Mouse (Mus musculus) adrenal gland, adult 2 months (tissue): ENCODE measurements around the gene Mical3. TPM values are rescaled to one million over a fixed set of nuclear protein-coding genes. Genes with fewer than 3 reads are reported as not detected.

ENCODE experiments used
- DNase-seq: peaks from one replicate; pipeline ENCODE4 v3.0.0; 2021
- polyA plus RNA-seq: library from polyadenylated mRNA; depleted of rRNA; stranded (reverse); fragments of >200 nt; gene quantifications from 2 replicates; pipeline ENCODE4 v1.2.3, GENCODE M21; 2012; rRNA removed
- total RNA-seq, 2 experiments: library from RNA; stranded (reverse); gene quantifications; 2 replicates each; pipeline ENCODE4 v1.2.3; 2021

Mical3 gene
- total and polyA plus RNA-seq, 3 experiments, result 19.9 to 44.3 (median 34.0) TPM

DNA sequence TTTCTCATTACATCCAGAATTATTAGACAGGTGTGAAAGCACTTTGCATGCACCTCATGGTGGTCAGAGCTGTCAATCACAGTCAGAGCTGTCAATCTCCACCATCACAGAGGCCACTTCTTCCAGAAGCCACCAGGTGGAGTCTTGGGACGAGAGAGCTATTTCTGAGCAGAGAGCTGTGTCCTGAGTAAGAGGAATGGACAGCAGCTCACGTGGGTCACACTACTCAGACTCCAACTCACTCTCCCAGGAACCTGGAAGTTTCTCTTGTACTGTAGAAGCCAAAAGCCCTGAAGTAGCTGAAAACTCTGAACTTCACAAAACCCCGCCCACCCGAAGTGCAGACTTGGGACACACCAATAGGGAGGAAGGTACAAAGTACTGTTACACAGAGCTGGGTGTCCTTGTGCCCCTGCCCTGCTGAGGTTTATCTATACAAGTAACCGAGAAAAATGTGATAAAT is 227.3 kb downstream of the Mical3 start:
- DNase-seq, result peak; percentile 63

DNA sequence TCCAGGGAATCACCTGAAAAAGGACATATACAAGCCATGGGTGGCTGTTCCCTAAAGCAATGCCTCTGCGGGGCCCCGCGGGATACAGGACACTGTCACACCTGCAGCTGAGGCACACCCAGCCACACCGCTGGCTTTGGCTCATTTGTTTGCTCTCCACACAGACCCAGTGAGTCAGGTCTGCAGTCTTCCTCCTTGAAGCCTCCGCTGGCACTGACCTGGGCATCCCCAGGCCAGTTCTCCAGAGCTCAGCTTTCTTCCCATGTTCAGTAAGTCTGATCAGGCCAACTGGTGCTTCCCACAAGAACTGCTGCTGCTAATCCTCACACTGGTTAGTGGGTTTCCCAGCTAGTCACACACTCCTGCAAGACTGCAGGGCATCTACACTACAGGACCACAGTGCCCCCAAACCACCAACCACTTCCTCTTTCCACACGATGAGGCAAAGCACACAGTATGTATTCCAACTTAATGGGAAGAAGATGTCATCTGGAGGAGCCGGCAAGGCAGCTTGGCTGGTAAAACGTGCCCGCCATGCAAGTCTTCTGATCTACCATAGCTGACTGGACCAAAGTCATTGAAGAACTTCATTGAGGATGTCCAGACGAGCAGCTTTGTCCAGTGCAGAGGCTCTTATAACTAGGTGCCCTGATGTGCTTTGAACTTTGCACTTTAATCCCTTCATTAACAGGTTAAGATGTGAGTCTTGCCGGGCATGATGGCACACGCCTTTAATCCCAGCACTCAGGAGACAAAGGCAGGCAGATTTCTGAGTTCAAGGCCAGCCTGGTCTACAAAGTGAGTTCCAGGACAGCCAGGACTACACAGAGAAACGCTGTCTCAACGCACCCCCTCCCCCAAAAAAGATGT is 228.8 kb downstream of the Mical3 start:
- DNase-seq, result no peak

DNA sequence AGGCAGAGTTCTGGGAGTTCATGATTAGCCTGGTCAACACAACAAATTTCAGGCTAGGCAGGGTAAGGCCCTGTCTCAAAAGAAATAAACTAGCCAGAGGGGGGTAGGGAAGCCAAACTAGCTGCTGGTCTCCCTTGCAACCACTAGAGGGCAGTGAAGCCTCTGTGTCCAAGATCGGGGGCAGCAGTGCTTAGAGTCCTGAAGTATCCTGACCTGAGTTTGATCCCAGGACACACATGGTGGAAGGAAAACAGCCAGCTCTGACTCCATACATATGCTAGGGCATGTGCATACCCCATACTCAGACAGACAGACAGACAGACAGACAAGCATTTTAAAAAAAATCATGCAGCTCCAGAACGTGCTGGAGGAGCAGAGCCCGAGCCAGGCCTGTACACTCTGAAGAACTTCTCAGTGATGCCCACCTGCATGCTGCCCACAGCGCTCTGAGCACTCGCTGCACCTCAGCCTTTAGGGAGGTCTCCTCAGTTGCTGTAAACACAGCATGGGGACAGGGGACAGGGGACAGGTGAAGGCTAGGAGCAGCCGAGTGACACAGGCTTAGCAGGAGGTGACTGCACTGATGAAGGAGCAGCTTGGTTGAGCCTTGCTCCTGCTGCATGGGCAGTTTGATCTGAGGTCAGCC is 232.5 kb downstream of the Mical3 start:
- peak; percentile 49 for DNase-seq

DNA sequence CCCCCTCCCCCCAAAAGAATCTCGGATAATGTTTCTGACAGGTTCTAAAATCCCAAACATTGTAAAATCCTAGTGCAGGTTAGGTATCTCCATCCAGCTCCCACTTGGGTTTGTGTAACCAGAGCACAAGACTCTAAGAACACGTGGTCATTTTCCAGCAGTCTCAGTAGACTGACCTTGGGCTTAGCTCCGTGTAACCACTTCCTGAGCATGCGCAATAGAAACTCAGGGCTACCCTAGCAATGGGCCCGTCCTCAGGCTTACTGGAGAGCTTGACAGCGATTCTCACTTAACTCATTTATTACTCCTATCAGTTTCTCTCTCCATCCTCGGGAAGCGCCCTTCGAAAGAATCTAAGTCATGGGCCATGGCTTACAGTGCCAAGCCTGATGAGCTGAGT is 236.3 kb downstream of the Mical3 start:
- peak; percentile 44 for DNase-seq

DNA sequence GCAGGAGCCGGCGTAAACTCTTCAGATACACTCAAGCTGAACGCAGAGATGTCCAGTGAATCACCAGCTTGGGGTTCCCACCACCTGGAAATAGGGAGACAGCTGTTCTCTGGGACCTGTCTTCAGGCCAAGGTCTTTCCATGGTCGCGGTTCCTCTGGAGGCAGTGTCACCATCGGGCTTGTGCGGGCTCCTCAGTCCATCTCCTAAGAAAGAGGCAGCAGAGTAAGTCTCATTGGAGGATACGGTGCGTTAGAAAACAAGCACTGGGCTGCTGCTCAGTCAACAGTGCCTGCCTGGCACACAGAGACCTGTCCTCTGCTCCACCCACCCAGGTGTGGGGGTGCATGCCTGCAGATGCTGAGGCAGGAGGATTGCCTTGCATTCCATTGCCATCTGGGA is 236.7 kb downstream of the Mical3 start:
- DNase-seq, result no peak

DNA sequence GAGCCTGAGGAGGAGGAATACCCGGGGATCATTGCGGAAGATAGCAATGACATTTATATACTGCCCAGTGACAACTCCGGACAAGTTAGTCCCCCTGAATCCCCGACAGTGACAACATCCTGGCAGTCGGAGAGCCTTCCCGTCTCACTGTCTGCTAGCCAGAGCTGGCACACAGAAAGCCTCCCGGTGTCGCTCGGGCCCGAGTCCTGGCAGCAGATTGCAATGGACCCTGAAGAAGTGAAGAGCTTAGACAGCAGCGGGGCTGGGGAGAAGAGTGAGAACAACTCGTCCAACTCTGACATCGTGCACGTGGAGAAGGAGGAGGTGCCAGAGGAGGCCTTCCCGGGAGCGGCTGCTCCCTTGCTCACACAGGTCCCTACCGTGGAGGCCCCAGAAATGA is 244.1 kb downstream of the Mical3 start:
- DNase-seq, result no peak

DNA sequence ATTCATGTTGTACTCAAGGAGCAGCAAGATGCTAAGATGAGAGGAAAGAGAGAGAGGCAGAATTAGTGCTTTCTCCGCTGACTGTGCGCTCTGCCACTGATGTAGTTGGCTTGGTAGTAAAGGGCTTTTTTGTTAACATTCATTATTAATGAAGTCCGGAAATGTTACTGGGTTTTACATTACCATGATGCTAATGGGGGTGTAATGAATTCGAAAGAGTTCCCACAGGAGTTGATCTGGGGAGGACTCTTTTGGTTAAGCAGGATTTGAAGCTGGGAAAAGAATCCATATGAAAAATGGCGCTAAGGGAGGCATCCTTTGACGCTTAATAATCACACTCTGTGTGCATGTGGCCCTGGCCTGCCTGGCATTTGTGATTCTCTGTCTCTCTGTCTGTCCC is 246.4 kb downstream of the Mical3 start:
- no peak for DNase-seq

Other genes with a start within 250 kb of the Mical3 start
- gene Bid, start 214.1 kb downstream of the Mical3 start, total RNA-seq, result 1 to 10 TPM; 3.5 to 4.7 TPM
- 2.7 and 3.0 TPM in 2 replicates for gene Bid, start 214.1 kb downstream of the Mical3 start, polyA plus RNA-seq
- 10 to 100 TPM in 1 of 2 experiments, 1 to 10 TPM in 1; 9.1 to 11.2 TPM for gene Pex26, start 52.7 kb upstream of the Mical3 start, total RNA-seq
- gene Pex26, start 52.7 kb upstream of the Mical3 start, polyA plus RNA-seq, result 19.2 and 24.0 TPM in 2 replicates
- gene Tuba8, start 79.7 kb upstream of the Mical3 start, total RNA-seq, result 10 to 100 TPM; 13.3 to 16.5 TPM
- gene Tuba8, start 79.7 kb upstream of the Mical3 start, polyA plus RNA-seq, result 2.0 and 2.3 TPM in 2 replicates
- gene Usp18, start 114.9 kb upstream of the Mical3 start, total RNA-seq, result 1 to 10 TPM; 2.7 TPM
- 7.6 and 9.6 TPM in 2 replicates for gene Usp18, start 114.9 kb upstream of the Mical3 start, polyA plus RNA-seq
- gene Slc6a13, start 169.2 kb upstream of the Mical3 start, total RNA-seq, result 1 to 10 TPM; 1.1 to 2.5 TPM
- gene Slc6a13, start 169.2 kb upstream of the Mical3 start, polyA plus RNA-seq, result 1.6 and 1.9 TPM in 2 replicates
- under 1 TPM; 0.48 to 0.95 TPM for gene Slc6a12, start 212.1 kb upstream of the Mical3 start, total RNA-seq
- gene Slc6a12, start 212.1 kb upstream of the Mical3 start, polyA plus RNA-seq, result 0.36 and 0.44 TPM in 2 replicates